Mouse (Mus musculus): ENCODE data around the gene Marveld2. TPM values are rescaled to one million over a fixed set of nuclear protein-coding genes. Genes with fewer than 3 reads are reported as not detected.

Gene Marveld2
- polyA plus RNA-seq, 1 experiment from 2014 or later = 7.3 TPM

DNA sequence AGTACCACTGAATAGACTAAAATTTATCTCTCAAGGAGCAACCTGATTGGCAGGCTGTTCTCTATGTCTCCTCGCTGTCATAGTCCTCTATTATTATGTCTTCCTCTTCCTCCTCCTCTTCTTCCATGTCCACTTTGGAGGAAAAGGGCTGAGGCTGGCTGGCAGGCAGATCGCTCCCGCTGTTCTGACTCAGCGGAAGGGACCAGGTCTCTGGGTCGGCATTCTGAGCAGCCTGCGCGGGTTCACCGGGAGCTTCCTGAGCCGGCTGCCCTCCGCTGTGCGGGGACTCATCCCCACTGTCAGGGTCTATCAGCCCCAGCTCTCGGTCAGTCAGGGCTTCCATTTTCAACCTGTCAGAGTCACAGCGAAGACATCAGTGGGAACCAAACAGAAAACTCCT, 812 bp upstream of the Marveld2 start:
- peaks cover 8% of the 10 kb centered on the region for H3K27me3 ChIP-seq
- 82% methylated on average over 13 of the region's 13 CpGs for WGBS (ENCODE audit: insufficient replicate concordance)
- H3K9me3 ChIP-seq (replicated peaks) = no peaks in the 10 kb centered on the region
- H3K4me1 ChIP-seq (replicated peaks) = peaks cover 9% of the 10 kb centered on the region
- peaks cover 41% of the 10 kb centered on the region for H3K36me3 ChIP-seq (replicated peaks)
- H3K9ac ChIP-seq = no peak overlapping the region
- ATAC-seq (ENCODE audit: insufficient read depth) = no peak
- H3K4me2 ChIP-seq = no peak overlapping the region
- H3K27ac ChIP-seq (replicated peaks) = no peak overlapping the region
- no peak overlapping the region for H3K4me3 ChIP-seq (replicated peaks)

- H3K27me3 ChIP-seq = peaks cover 8% of the 10 kb centered on the region
- no peak overlapping the region for H3K9ac ChIP-seq
- no peak overlapping the region for H3K4me3 ChIP-seq (replicated peaks)
- no peaks in the 10 kb centered on the region for H3K9me3 ChIP-seq (replicated peaks)
- no peak overlapping the region for H3K4me2 ChIP-seq
- 45% methylated on average over 2 of the region's 2 CpGs for WGBS (ENCODE audit: insufficient replicate concordance)
- H3K36me3 ChIP-seq (replicated peaks) = peaks cover 16% of the 10 kb centered on the region
- ATAC-seq (ENCODE audit: insufficient read depth) = no peak
- no peak overlapping the region for H3K27ac ChIP-seq (replicated peaks)
- peaks cover 9% of the 10 kb centered on the region for H3K4me1 ChIP-seq (replicated peaks)
These were observed 3.9 kb downstream of the Marveld2 start for GRCm38 (mm10) chr13:100612903-100613302.

GRCm38 (mm10) chr13:100612251-100612650, 4.5 kb downstream of the Marveld2 start:
- WGBS (ENCODE audit: insufficient replicate concordance) = 82% methylated on average over 10 of the region's 10 CpGs

GRCm38 (mm10) chr13:100611266-100611665, 5.5 kb downstream of the Marveld2 start:
- H3K4me1 ChIP-seq (replicated peaks) = peaks cover 5% of the 10 kb centered on the region
- H3K9ac ChIP-seq = no peak overlapping the region
- no peak for ATAC-seq (ENCODE audit: insufficient read depth)
- whole genome bisulfite sequencing (ENCODE audit: insufficient replicate concordance) = 72% methylated on average over 13 of the region's 13 CpGs
- H3K4me3 ChIP-seq (replicated peaks) = no peak overlapping the region
- no peak overlapping the region for H3K27ac ChIP-seq (replicated peaks)
- H3K9me3 ChIP-seq (replicated peaks) = no peaks in the 10 kb centered on the region
- H3K36me3 ChIP-seq (replicated peaks) = peaks cover 9% of the 10 kb centered on the region; the same call in 1 of the 2 replicates
- H3K4me2 ChIP-seq = no peak overlapping the region
- peaks cover 2% of the 10 kb centered on the region for H3K27me3 ChIP-seq

More at GRCm38 (mm10) chr13:100612251-100612650, 4.5 kb downstream of the Marveld2 start:
- Histone ChIP-seq H3K27ac (replicated peaks) (no peak overlapping the region), H3K4me2 (no peak overlapping the region), H3K9me3 (replicated peaks) (no peaks in the 10 kb centered on the region), H3K27me3 (peaks cover 8% of the 10 kb centered on the region), H3K4me3 (replicated peaks) (no peak overlapping the region), H3K36me3 (replicated peaks) (peaks cover 9% of the 10 kb centered on the region; the same call in 1 of the 2 replicates), H3K4me1 (replicated peaks) (peaks cover 9% of the 10 kb centered on the region), H3K9ac (no peak overlapping the region)
- ATAC-seq (ENCODE audit: insufficient read depth) = no peak

GRCm38 (mm10) chr13:100607756-100608155, 9.0 kb downstream of the Marveld2 start:
- H3K27ac ChIP-seq (replicated peaks) = no peak overlapping the region
- WGBS (ENCODE audit: insufficient replicate concordance) = 71% methylated on average over 8 of the region's 8 CpGs
- ATAC-seq (ENCODE audit: insufficient read depth) = no peak

DNA sequence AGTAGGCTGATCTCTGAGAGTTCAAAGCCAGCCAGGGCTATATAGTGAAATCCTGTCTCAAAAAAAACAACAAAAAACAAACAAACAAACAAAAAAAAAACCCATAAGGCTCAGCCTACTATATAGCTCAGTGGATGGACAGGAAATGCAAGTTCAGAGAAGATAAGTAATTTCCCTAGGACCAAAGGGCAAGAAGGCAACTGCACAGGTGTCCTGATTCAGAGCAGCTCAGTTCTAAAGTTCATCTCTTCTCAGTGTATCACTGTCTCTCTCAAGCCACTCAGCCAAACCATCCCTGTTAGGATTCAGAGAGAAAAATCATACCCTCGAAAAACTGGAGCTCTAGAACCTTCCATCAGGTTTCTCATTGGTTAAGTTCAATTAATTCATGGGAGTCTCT, 10.9 kb downstream of the Marveld2 start:
- Histone ChIP-seq H3K27me3 (no peaks in the 10 kb centered on the region), H3K4me3 (replicated peaks) (no peak overlapping the region), H3K36me3 (replicated peaks) (no peaks in the 10 kb centered on the region), H3K9me3 (replicated peaks) (no peaks in the 10 kb centered on the region), H3K4me1 (replicated peaks) (peaks cover 10% of the 10 kb centered on the region), H3K4me2 (no peak overlapping the region), H3K27ac (replicated peaks) (no peak overlapping the region), H3K9ac (no peak overlapping the region)
- no peak for ATAC-seq (ENCODE audit: insufficient read depth)
- 51% methylated on average over 1 of the region's 1 CpGs for WGBS (ENCODE audit: insufficient replicate concordance)

More at GRCm38 (mm10) chr13:100607756-100608155, 9.0 kb downstream of the Marveld2 start:
- Histone ChIP-seq H3K36me3 (replicated peaks) (peaks cover 9% of the 10 kb centered on the region; the same call in 1 of the 2 replicates), H3K4me1 (replicated peaks) (0 out of 2 replicates have a peak, but pooled peaks cover 3% of the 10 kb centered on the region), H3K27me3 (no peaks in the 10 kb centered on the region), H3K9ac (no peak overlapping the region), H3K4me2 (no peak overlapping the region), H3K9me3 (replicated peaks) (no peaks in the 10 kb centered on the region), H3K4me3 (replicated peaks) (no peak overlapping the region)

DNA sequence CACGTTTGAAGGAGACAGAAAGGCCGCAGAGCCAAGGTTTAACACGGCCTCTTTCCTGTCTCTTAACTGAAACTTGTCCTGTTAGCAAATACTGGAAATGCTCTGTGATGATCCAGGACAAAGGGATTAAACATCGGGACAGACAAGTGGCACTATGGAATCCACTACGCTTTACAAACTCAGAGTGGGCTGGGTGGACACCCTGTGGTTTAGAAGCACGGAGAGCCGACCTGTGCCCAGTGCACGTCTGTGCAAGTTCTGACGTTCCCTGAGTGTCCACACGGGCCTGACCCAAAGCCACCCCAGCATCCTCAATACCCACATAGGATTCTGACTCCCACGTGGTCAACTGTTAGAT, 13.1 kb downstream of the Marveld2 start:
- Histone ChIP-seq H3K4me2 (no peak overlapping the region), H3K4me3 (replicated peaks) (no peak overlapping the region), H3K27ac (replicated peaks) (no peak overlapping the region), H3K36me3 (replicated peaks) (no peaks in the 10 kb centered on the region), H3K9me3 (replicated peaks) (no peaks in the 10 kb centered on the region), H3K9ac (no peak overlapping the region), H3K4me1 (replicated peaks) (peaks cover 11% of the 10 kb centered on the region), H3K27me3 (no peaks in the 10 kb centered on the region)
- WGBS (ENCODE audit: insufficient replicate concordance) = 72% methylated on average over 11 of the region's 11 CpGs
- no peak for ATAC-seq (ENCODE audit: insufficient read depth)

GRCm38 (mm10) chr13:100603031-100603737, 13.6 kb downstream of the Marveld2 start:
- Histone ChIP-seq H3K36me3 (replicated peaks) (no peaks in the 10 kb centered on the region), H3K4me2 (no peak overlapping the region), H3K4me3 (replicated peaks) (no peak overlapping the region), H3K9ac (no peak overlapping the region), H3K9me3 (replicated peaks) (no peaks in the 10 kb centered on the region), H3K27ac (replicated peaks) (peak overlapping the region; percentile 58), H3K27me3 (no peaks in the 10 kb centered on the region), H3K4me1 (replicated peaks) (peaks cover 11% of the 10 kb centered on the region)
- 68% methylated on average over 10 of the region's 10 CpGs for WGBS (ENCODE audit: insufficient replicate concordance)
- ATAC-seq (ENCODE audit: insufficient read depth) = no peak

DNA sequence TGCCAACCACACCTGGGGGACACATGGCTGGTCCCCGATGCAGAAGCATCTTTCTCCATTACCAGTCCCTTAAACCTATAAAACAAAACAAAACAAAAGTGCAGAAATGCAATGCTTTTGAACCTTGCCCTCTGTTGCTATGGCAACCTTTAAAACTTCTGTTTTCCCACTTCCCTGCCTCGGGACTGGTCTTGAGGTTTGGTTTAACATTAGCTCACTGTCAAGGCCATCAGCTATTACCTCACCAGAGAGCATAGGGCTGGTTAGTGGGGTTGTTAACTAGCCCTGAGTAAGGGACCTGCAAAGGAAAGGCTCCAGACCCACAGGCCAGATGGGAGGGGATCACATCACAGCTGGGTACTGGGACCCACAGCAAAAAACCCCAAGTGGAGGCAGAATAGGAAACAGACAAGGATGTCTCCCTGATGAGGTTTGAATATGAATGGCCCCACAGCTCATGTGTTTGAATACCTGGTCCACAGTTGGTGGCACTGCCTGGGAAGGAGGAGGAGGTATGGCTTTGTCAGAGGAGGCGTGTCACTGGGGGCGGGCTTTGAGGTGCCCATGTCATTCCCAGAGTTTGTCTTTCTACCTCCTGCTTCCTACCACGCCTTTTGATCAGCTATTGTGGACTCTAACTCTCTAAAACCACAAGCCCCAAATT, 14.4 kb downstream of the Marveld2 start:
- Histone ChIP-seq H3K27ac (replicated peaks) (peak overlapping the region; percentile 58), H3K27me3 (no peaks in the 10 kb centered on the region), H3K4me3 (replicated peaks) (no peak overlapping the region), H3K36me3 (replicated peaks) (no peaks in the 10 kb centered on the region), H3K4me1 (replicated peaks) (peaks cover 11% of the 10 kb centered on the region), H3K9ac (no peak overlapping the region), H3K4me2 (no peak overlapping the region), H3K9me3 (replicated peaks) (no peaks in the 10 kb centered on the region)
- 51% methylated on average over 5 of the region's 5 CpGs for WGBS (ENCODE audit: insufficient replicate concordance)
- peak; percentile 85 for ATAC-seq (ENCODE audit: insufficient read depth)

DNA sequence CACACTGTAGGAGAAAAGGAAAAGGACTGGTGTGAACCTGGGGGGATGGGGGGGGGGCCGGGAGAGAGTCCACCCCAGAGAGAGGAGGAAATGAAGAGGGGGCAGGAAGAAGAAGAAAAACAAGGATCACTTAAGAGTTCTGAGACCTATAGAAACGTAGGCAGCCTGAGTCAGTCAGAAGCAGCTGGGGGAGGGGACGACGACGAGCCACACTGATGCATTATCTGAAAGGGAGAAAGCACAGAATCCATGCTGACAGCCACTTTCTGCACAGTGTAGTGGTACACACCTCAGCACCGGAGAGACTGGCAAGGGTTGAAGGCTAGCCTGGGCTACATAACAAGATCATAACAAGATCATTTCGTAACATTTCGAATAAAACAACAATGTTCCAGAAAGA, 15.7 kb downstream of the Marveld2 start:
- no peaks in the 10 kb centered on the region for H3K27me3 ChIP-seq
- 31% methylated on average over 8 of the region's 8 CpGs for WGBS (ENCODE audit: insufficient replicate concordance)
- 0 out of 2 replicates have a peak overlapping the region, but pooled peaks have one; percentile 24 for H3K27ac ChIP-seq (replicated peaks)
- peak overlapping the region; percentile 29 for H3K4me3 ChIP-seq (replicated peaks)
- no peaks in the 10 kb centered on the region for H3K9me3 ChIP-seq (replicated peaks)
- H3K4me2 ChIP-seq = peak overlapping the region; percentile 57
- H3K4me1 ChIP-seq (replicated peaks) = peaks cover 8% of the 10 kb centered on the region
- no peak for ATAC-seq (ENCODE audit: insufficient read depth)
- H3K36me3 ChIP-seq (replicated peaks) = no peaks in the 10 kb centered on the region
- H3K9ac ChIP-seq = 0 out of 2 replicates have a peak overlapping the region, but pooled peaks have one; percentile 25

GRCm38 (mm10) chr13:100600317-100600716, 16.5 kb downstream of the Marveld2 start:
- WGBS (ENCODE audit: insufficient replicate concordance) = 45% methylated on average over 12 of the region's 12 CpGs
- peak overlapping the region; percentile 29 for H3K4me3 ChIP-seq (replicated peaks)

More at GRCm38 (mm10) chr13:100600317-100600716, 16.5 kb downstream of the Marveld2 start:
- no peaks in the 10 kb centered on the region for H3K9me3 ChIP-seq (replicated peaks)
- peak overlapping the region; percentile 57 for H3K4me2 ChIP-seq
- no peaks in the 10 kb centered on the region for H3K27me3 ChIP-seq
- 0 out of 2 replicates have a peak overlapping the region, but pooled peaks have one; percentile 24 for H3K27ac ChIP-seq (replicated peaks)
- H3K36me3 ChIP-seq (replicated peaks) = no peaks in the 10 kb centered on the region
- H3K4me1 ChIP-seq (replicated peaks) = peaks cover 8% of the 10 kb centered on the region
- no peak overlapping the region for H3K9ac ChIP-seq
- ATAC-seq (ENCODE audit: insufficient read depth) = no peak

Data from liver, embryonic 15.5 days (tissue).